Mouse (Mus musculus) ES-E14 (cell line): ENCODE measurements around the gene Kptn. TPM values are rescaled to one million over a fixed set of nuclear protein-coding genes. Genes with fewer than 3 reads are reported as not detected.

Experiments
- DNase-seq: peaks from one replicate; pipeline ENCODE4 v3.0.0-alpha.2; 2013; ENCODE audit warnings: low read depth, low spot score
- H3K27ac ChIP-seq: 2 replicates; pipeline ENCODE4 v1.5.1; 2012; ENCODE audit warnings: low read depth, mild to moderate bottlenecking, low read length, moderate library complexity, mixed read lengths; ENCODE audit not compliant: poor library complexity, insufficient read depth, severe bottlenecking
- H3K36me3 ChIP-seq: 2 replicates; pipeline ENCODE4 v1.6.1; 2012; ENCODE audit warnings: mild to moderate bottlenecking, low read length, moderate library complexity, mixed read lengths; ENCODE audit not compliant: control insufficient read depth, poor library complexity, insufficient read depth, severe bottlenecking
- H3K4me1 ChIP-seq, 2 experiments: fragments of 150-350 bp in 1 of 2; sonication (generic) in 1 of 2; 2 replicates each; pipeline ENCODE4 v1.6.1; 2012; ENCODE audit warnings: low read length in 2 of 2, mild to moderate bottlenecking in 1 of 2, mixed read lengths in 1 of 2; ENCODE audit not compliant: control insufficient read depth in 2 of 2, insufficient read depth in 2 of 2, poor library complexity in 1 of 2
- H3K4me3 ChIP-seq, 2 experiments: fragments of 150-350 bp in 1 of 2; sonication (generic) in 1 of 2; 2 replicates each; pipeline ENCODE4 v1.5.1; 2012; ENCODE audit warnings: low read length in 2 of 2, low read depth in 1 of 2, mild to moderate bottlenecking in 1 of 2, mixed read lengths in 1 of 2; ENCODE audit not compliant: insufficient read depth in 1 of 2, poor library complexity in 1 of 2, severe bottlenecking in 1 of 2
- H3K9ac ChIP-seq: 2 replicates; pipeline ENCODE4 v1.6.1; 2012; ENCODE audit warnings: low read depth, mild to moderate bottlenecking, low read length, mixed read lengths; ENCODE audit not compliant: poor library complexity, insufficient read depth, severe bottlenecking
- H3K9me3 ChIP-seq: fragments of 150-350 bp; sonication (generic); 2 replicates; pipeline ENCODE4 v1.6.1; 2012; ENCODE audit warnings: low read depth, mild to moderate bottlenecking, low read length; ENCODE audit not compliant: control insufficient read depth, insufficient read depth
- CHD2 ChIP-seq: IDR thresholded peaks from 2 replicates; pipeline ENCODE4 v1.6.1; 2014; ENCODE audit warnings: mild to moderate bottlenecking, low read depth, low read length, inconsistent platforms
- HCFC1 ChIP-seq: IDR thresholded peaks from 2 replicates; pipeline ENCODE4 v1.6.1; 2012; ENCODE audit warnings: low read length, inconsistent platforms, borderline replicate concordance; ENCODE audit not compliant: insufficient read depth
- MAFK ChIP-seq: IDR thresholded peaks from 2 replicates; pipeline ENCODE4 v1.6.1; 2014; ENCODE audit warnings: mild to moderate bottlenecking, low read depth, low read length, inconsistent platforms; ENCODE audit not compliant: insufficient read depth
- ZC3H11A ChIP-seq: IDR thresholded peaks from 2 replicates; pipeline ENCODE4 v1.6.1; 2012; ENCODE audit warnings: low read depth, mild to moderate bottlenecking, inconsistent platforms, low read length, borderline replicate concordance
- ZNF384 ChIP-seq: IDR thresholded peaks from 2 replicates; pipeline ENCODE4 v1.6.1; 2012; ENCODE audit warnings: low read depth, low read length, inconsistent platforms
- in situ Hi-C, 2 experiments: fragments of 600-800 bp; cut with MboI; formaldehyde crosslinking; loops; one replicate each; pipeline ENCODE4 v1.15.1; 2025; ENCODE audit warnings: low sequenced_read_pairs in 2 of 2, inconsistent platforms in 1 of 2; ENCODE audit not compliant: unreplicated experiment in 2 of 2
- total RNA-seq: library from RNA; depleted of rRNA; stranded (reverse); fragments of 300-350 nt; gene quantifications from 2 replicates; pipeline ENCODE4 v1.2.3, GENCODE M21; 2012

Gene Kptn
- total RNA-seq, 1 experiment: 15.4 TPM

DNA sequence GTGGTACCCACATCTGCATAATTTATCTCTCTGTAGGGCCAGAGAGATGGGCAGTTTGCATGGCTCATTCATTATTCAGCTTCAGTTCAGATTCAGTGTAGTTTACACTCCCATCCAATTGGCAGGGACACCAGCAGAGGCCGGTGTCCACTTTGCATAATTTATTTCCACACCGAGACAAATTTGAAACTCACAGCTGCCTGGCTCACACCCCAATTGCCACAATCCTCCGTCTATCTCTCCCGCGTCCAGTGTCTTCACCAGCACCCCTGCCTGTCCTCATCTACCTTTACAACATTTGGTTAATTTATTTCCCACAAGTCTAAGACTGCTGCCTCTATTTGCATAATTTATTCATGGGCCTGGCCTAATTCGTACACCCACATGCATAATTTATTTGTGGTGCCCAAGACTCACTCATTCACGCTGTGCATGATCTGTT is 15.3 kb downstream of the Kptn start:
- H3K4me3 ChIP-seq: no peak overlapping the region
- no peak for DNase-seq
- no peak for TF ChIP-seq ZNF384
- no peak for TF ChIP-seq HCFC1
- no peak for TF ChIP-seq CHD2
- no peak for TF ChIP-seq ZC3H11A
- no peak for TF ChIP-seq MAFK
- H3K27ac ChIP-seq: no peak overlapping the region
- no peaks in the 10 kb centered on the region for H3K9me3 ChIP-seq
- peaks cover 0 to 11% of the 10 kb centered on the region in 2 experiments; a peak in 1 of 4 replicates for H3K4me1 ChIP-seq
- H3K9ac ChIP-seq: no peak overlapping the region
- in situ Hi-C loops: loop anchor here in 1 of 2 experiments (25.0 kb wide), 1 partner anchor 173 kb away; the partner anchor contains the start of gene Ehd2
- peaks cover 3% of the 10 kb centered on the region; the same call in 1 of the 2 replicates for H3K36me3 ChIP-seq

DNA sequence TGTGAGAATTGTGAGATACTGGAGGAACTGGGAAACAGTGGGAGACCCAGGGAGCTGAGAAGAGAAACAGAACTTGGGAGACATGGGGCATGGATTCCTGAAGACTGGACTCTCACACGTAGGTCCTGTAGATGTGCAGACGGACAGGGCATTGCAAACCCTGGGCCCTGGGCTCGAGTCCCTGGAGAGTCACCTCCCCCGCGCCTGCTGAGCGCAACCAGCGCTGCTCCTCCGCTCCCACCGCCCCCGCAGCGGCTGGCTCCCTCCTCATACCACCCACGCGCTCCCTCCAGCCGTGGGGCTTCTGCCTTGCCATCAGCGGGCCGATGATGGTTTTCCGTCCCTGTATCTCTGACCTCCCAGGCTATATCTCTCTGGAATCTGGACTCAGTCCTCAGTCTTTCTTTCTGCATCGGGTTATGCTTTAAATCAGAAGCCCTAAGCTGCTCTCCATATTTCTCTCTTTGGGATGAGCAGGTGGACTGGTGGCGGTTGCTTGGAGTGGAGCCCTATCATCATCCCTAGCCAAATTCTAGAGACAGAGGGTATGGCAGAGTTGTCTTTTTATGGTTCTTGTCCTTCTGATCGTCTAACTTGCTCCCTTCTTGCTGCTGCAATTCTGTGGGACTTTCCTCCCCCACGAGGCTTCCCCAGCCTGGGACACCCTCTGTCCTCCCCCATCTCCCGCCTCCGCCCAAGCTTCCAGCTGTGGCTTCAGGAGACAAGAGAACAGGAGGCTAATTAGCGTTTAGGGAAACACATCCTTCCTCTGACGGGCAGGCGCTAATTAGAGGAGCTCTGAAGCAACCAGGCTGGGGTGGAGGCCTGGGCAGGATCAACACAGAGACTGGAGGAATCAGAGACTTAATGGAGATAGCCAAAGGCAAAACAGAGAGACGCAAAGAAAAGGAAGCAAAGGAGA is 27.1 kb downstream of the Kptn start:
- Histone ChIP-seq H3K36me3 (no peaks in the 10 kb centered on the region), H3K4me3 (no peak overlapping the region), H3K4me1 (peaks cover 0 to 6% of the 10 kb centered on the region in 2 experiments; a peak in 1 of 4 replicates), H3K9ac (no peak overlapping the region), H3K9me3 (no peaks in the 10 kb centered on the region), H3K27ac (no peak overlapping the region)
- no peak for DNase-seq
- TF ChIP-seq CHD2 (no peak), ZC3H11A (no peak), MAFK (no peak), HCFC1 (no peak), ZNF384 (no peak)
- in situ Hi-C loops: loop anchor here in 1 of 2 experiments (10.0 to 25.0 kb wide), 2 partner anchors 58 to 184 kb away; partner anchors contain the start of gene Ehd2

- TF ChIP-seq ZNF384 (no peak), HCFC1 (no peak), ZC3H11A (no peak), MAFK (no peak), CHD2 (no peak)
- DNase-seq: no peak
Observed at GRCm38 (mm10) chr7:16147643-16148042, 27.9 kb downstream of the Kptn start.

GRCm38 (mm10) chr7:16149241-16149640 is 29.5 kb downstream of the Kptn start:
- Histone ChIP-seq H3K4me1 (peaks cover 0 to 6% of the 10 kb centered on the region in 2 experiments; a peak in 1 of 4 replicates), H3K4me3 (no peak overlapping the region), H3K36me3 (no peaks in the 10 kb centered on the region), H3K9ac (no peak overlapping the region), H3K9me3 (no peaks in the 10 kb centered on the region), H3K27ac (no peak overlapping the region)
- in situ Hi-C loops: loop anchor here in 1 of 2 experiments (10.0 to 25.0 kb wide), 2 partner anchors 56 to 187 kb away; partner anchors contain the start of gene Ehd2
- TF ChIP-seq HCFC1 (no peak), ZC3H11A (no peak), CHD2 (no peak), MAFK (no peak), ZNF384 (no peak)
- no peak for DNase-seq

More at GRCm38 (mm10) chr7:16147643-16148042, 27.9 kb downstream of the Kptn start:
- Histone ChIP-seq H3K27ac (no peak overlapping the region), H3K9me3 (no peaks in the 10 kb centered on the region), H3K36me3 (no peaks in the 10 kb centered on the region), H3K9ac (no peak overlapping the region), H3K4me3 (no peak overlapping the region), H3K4me1 (peaks cover 0 to 6% of the 10 kb centered on the region in 2 experiments; a peak in 1 of 4 replicates)
- in situ Hi-C loops: loop anchor here in 1 of 2 experiments (10.0 to 25.0 kb wide), 2 partner anchors 57 to 185 kb away; partner anchors contain the start of gene Ehd2
